In genomic region chr8:79935793-79936192, GRCm38 (mm10) we compare ENCODE assay signal across 19 mouse cellular contexts.
A peak's percentile ranks its signal among the peaks of the same experiment; 100 is the strongest.
DNase-seq lines count a peak whose midpoint lies in the region; ATAC-seq and TF ChIP-seq lines count a peak whose summit lies in the region.
"Had no signal": no experiment of that assay in that cellular context is flagged by ENCODE, and none has a peak within 500 bp of the region (broad histone marks: within the 10 kb centered on the region; RNA-seq: fewer than 3 reads in every experiment).

No protein-coding gene starts in this region.

- H3K4me2 ChIP-seq in hindbrain, embryonic 11.5 days (replicated peaks; ENCODE audit: low read depth, low read length) = no peak overlapping the region
- H3K4me2 ChIP-seq in hindbrain, embryonic 12.5 days (replicated peaks) = no peak overlapping the region
- no peak overlapping the region for H3K4me2 ChIP-seq in lung, embryonic 14.5 days
- H3K4me2 ChIP-seq in embryonic facial prominence, embryonic 14.5 days (ENCODE audit: low read depth, low read length) = no peak overlapping the region
- H3K4me2 ChIP-seq: embryonic facial prominence, embryonic 13.5 days; forebrain, embryonic 12.5 days; heart, embryonic 13.5 days; liver, embryonic 11.5 days had no signal

- ATAC-seq in hindbrain, embryonic 11.5 days (ENCODE audit: low FRiP score) = no peak
- no peak for ATAC-seq in hindbrain, embryonic 12.5 days (ENCODE audit: low FRiP score)
- ATAC-seq in lung, embryonic 14.5 days (ENCODE audit: insufficient read depth) = peak; percentile 49; the same call in 1 of the 2 replicates
- ATAC-seq in embryonic facial prominence, embryonic 14.5 days (ENCODE audit: low read depth) = 0 out of 2 replicates have a peak, but pooled peaks have one; percentile 41

- no peaks in the 10 kb centered on the region for H3K4me1 ChIP-seq in hindbrain, embryonic 11.5 days (replicated peaks; ENCODE audit: control insufficient read depth, insufficient read depth, low read length)
- H3K4me1 ChIP-seq in hindbrain, embryonic 12.5 days = peaks cover 4% of the 10 kb centered on the region; the same call in 1 of the 2 replicates
- H3K4me1 ChIP-seq in lung, embryonic 14.5 days (ENCODE audit: insufficient read depth) = 0 out of 2 replicates have a peak, but pooled peaks cover 4% of the 10 kb centered on the region
- peaks cover 12% of the 10 kb centered on the region; the same call in 1 of the 2 replicates for H3K4me1 ChIP-seq in embryonic facial prominence, embryonic 14.5 days (ENCODE audit: control insufficient read depth, insufficient read depth, low read length)
- H3K4me1 ChIP-seq: heart, embryonic 13.5 days had no signal

- H3K4me3 ChIP-seq in hindbrain, embryonic 11.5 days (ENCODE audit: low read depth, low read length) = no peak overlapping the region
- no peak overlapping the region for H3K4me3 ChIP-seq in hindbrain, embryonic 12.5 days
- H3K4me3 ChIP-seq in lung, embryonic 14.5 days (ENCODE audit: low read depth, low read length) = no peak overlapping the region
- H3K4me3 ChIP-seq in embryonic facial prominence, embryonic 14.5 days (ENCODE audit: low read depth, low read length) = no peak overlapping the region
- H3K4me3 ChIP-seq: embryonic facial prominence, embryonic 13.5 days; forebrain, embryonic 12.5 days; heart, embryonic 13.5 days; hindbrain, embryonic 10.5 days had no signal

- 40% methylated on average over 7 of the region's 7 CpGs for WGBS in hindbrain, embryonic 11.5 days
- WGBS in hindbrain, embryonic 12.5 days = 50% methylated on average over 7 of the region's 7 CpGs
- WGBS in lung, embryonic 14.5 days = 31% methylated on average over 7 of the region's 7 CpGs
- WGBS in embryonic facial prominence, embryonic 14.5 days = 24% methylated on average over 7 of the region's 7 CpGs

- no peak overlapping the region for H3K9ac ChIP-seq in hindbrain, embryonic 11.5 days (ENCODE audit: low read depth, low read length)
- H3K9ac ChIP-seq in hindbrain, embryonic 12.5 days = no peak overlapping the region
- H3K9ac ChIP-seq in lung, embryonic 14.5 days = no peak overlapping the region
- no peak overlapping the region for H3K9ac ChIP-seq in embryonic facial prominence, embryonic 14.5 days (ENCODE audit: low read depth, low read length)
- H3K9ac ChIP-seq: embryonic facial prominence, embryonic 13.5 days; forebrain, embryonic 12.5 days; heart, embryonic 13.5 days had no signal

- no peaks in the 10 kb centered on the region for H3K9me3 ChIP-seq in hindbrain, embryonic 11.5 days (ENCODE audit: control insufficient read depth, low read length)
- H3K9me3 ChIP-seq in hindbrain, embryonic 12.5 days (replicated peaks) = no peaks in the 10 kb centered on the region; the same call in 1 of the 2 replicates
- no peaks in the 10 kb centered on the region for H3K9me3 ChIP-seq in lung, embryonic 14.5 days (ENCODE audit: low read depth, low read length)
- H3K9me3 ChIP-seq in embryonic facial prominence, embryonic 14.5 days (ENCODE audit: control insufficient read depth, low read length) = peaks cover 8% of the 10 kb centered on the region; the same call in 1 of the 2 replicates
- H3K9me3 ChIP-seq: embryonic facial prominence, embryonic 13.5 days; forebrain, embryonic 12.5 days; G1E; heart, embryonic 13.5 days; hindbrain, embryonic 10.5 days had no signal

- no peak overlapping the region for H3K27ac ChIP-seq in hindbrain, embryonic 11.5 days (ENCODE audit: low read depth, low read length)
- H3K27ac ChIP-seq in hindbrain, embryonic 12.5 days = no peak overlapping the region
- H3K27ac ChIP-seq in lung, embryonic 14.5 days (ENCODE audit: low read depth) = no peak overlapping the region
- no peak overlapping the region for H3K27ac ChIP-seq in embryonic facial prominence, embryonic 14.5 days (replicated peaks; ENCODE audit: low read depth, low read length)
- H3K27ac ChIP-seq: embryonic facial prominence, embryonic 13.5 days; forebrain, embryonic 12.5 days; heart, embryonic 13.5 days; hindbrain, embryonic 10.5 days had no signal

- no peaks in the 10 kb centered on the region for H3K36me3 ChIP-seq in hindbrain, embryonic 11.5 days (ENCODE audit: control insufficient read depth, insufficient read depth, low read length)
- no peaks in the 10 kb centered on the region for H3K36me3 ChIP-seq in hindbrain, embryonic 12.5 days
- H3K36me3 ChIP-seq in lung, embryonic 14.5 days (ENCODE audit: insufficient read depth) = no peaks in the 10 kb centered on the region
- H3K36me3 ChIP-seq in embryonic facial prominence, embryonic 14.5 days (ENCODE audit: control insufficient read depth, insufficient read depth, low read length) = no peaks in the 10 kb centered on the region
- H3K36me3 ChIP-seq: embryonic facial prominence, embryonic 13.5 days; forebrain, embryonic 12.5 days; G1E; heart, embryonic 13.5 days; hindbrain, embryonic 10.5 days had no signal

- no peaks in the 10 kb centered on the region for H3K27me3 ChIP-seq in hindbrain, embryonic 11.5 days (ENCODE audit: control insufficient read depth, insufficient read depth, low read length)
- no peaks in the 10 kb centered on the region for H3K27me3 ChIP-seq in hindbrain, embryonic 12.5 days
- no peaks in the 10 kb centered on the region for H3K27me3 ChIP-seq in lung, embryonic 14.5 days (ENCODE audit: insufficient read depth, low read length)
- no peaks in the 10 kb centered on the region for H3K27me3 ChIP-seq in embryonic facial prominence, embryonic 14.5 days (replicated peaks; ENCODE audit: control insufficient read depth, insufficient read depth, low read length)
- H3K27me3 ChIP-seq: embryonic facial prominence, embryonic 13.5 days; forebrain, embryonic 12.5 days; heart, embryonic 13.5 days had no signal

- peak; percentile 47 for TF ChIP-seq CTCF in lung, embryonic 14.5 days (IDR thresholded peaks at IDR 0.05; ENCODE audit: low read depth)

- DNase-seq in hindbrain, embryonic 11.5 days (ENCODE audit: low spot score) = peak; percentile 15
- DNase-seq in lung, embryonic 14.5 days = no peak
- no peak for DNase-seq in lung, postnatal 4 days
- peak; percentile 76 for DNase-seq in R1 (ENCODE audit: low read depth, low spot score)
- DNase-seq in embryonic facial prominence, embryonic 14.5 days (ENCODE audit: low spot score) = peak; percentile 22
- no peak for DNase-seq in cerebellum, adult 8-10 months
- no peak for DNase-seq in layer of hippocampus, adult 9-10 months (ENCODE audit: low spot score)
- DNase-seq: adrenal gland, postnatal 10 days; B cell, adult 2 months; cerebellum, postnatal 10 days; lung, postnatal 10 days; thymus, adult 2 months had no signal

Comparison
In these comparisons a context has a peak if more than half of its experiments do, and no peak if none do; other contexts are left out.
1. ATAC-seq: peak in lung, embryonic 14.5 days (single experiment) and embryonic facial prominence, embryonic 14.5 days (single experiment); none in hindbrain, embryonic 11.5 days (single experiment) and hindbrain, embryonic 12.5 days (single experiment).
2. DNase-seq: peak in hindbrain, embryonic 11.5 days (single experiment), R1 (single experiment) and embryonic facial prominence, embryonic 14.5 days (single experiment); none in lung, embryonic 14.5 days (single experiment), lung, postnatal 4 days (0 of 2), cerebellum, adult 8-10 months (single experiment) and layer of hippocampus, adult 9-10 months (single experiment).